Mouse (Mus musculus) mouse embryonic stem cell (cell line): ENCODE data around the gene Tmem42.

Source experiments
- in situ Hi-C, 2 experiments: fragments of 300-500 bp; cut with MboI; formaldehyde crosslinking; loops; 1 replicate in 1 of 2; 3 replicates in 1 of 2; pipeline ENCODE4 v1.14.3; 2019 to 2020; ENCODE audit warnings: low sequenced_read_pairs in 2 of 2, low pct_unique_long_range_greater_than_20kb in 1 of 2, mixed read lengths in 1 of 2; ENCODE audit not compliant: unreplicated experiment in 1 of 2

The Tmem42 gene

GRCm38 (mm10) chr9:123020995-123021631 is at the start of gene Tmem42:
TSS of gene Tmem42 (plus strand) at chr9:123021326.
- in situ Hi-C loops, result no loop called here

GRCm38 (mm10) chr9:122998406-122999192 is 22.5 kb upstream of the Tmem42 start:
- in situ Hi-C loops, result no loop called here

GRCm38 (mm10) chr9:122999193-122999586 is 21.9 kb upstream of the Tmem42 start:
- in situ Hi-C loops, result no loop called here

GRCm38 (mm10) chr9:123004718-123005117 is 16.4 kb upstream of the Tmem42 start:
- in situ Hi-C loops, result loop anchor here in 1 of 2 experiments (5.0 kb wide), 1 partner anchor 32 kb away; no protein-coding TSS in a partner anchor

- in situ Hi-C loops, result loop anchor here in 1 of 2 experiments (5.0 kb wide), 1 partner anchor 34 kb away; no protein-coding TSS in a partner anchor
Observed at GRCm38 (mm10) chr9:123006071-123006470, 15.1 kb upstream of the Tmem42 start.

GRCm38 (mm10) chr9:123021636-123022379 is 682 bp downstream of the Tmem42 start:
- in situ Hi-C loops, result no loop called here

- in situ Hi-C loops, result no loop called here
Observed at GRCm38 (mm10) chr9:123024201-123024600, 3.1 kb downstream of the Tmem42 start.

GRCm38 (mm10) chr9:123031496-123032246 is 10.5 kb downstream of the Tmem42 start:
- in situ Hi-C loops, result no loop called here

GRCm38 (mm10) chr9:123034426-123034825 is 13.3 kb downstream of the Tmem42 start, which contains the start of gene Tgm4:
TSS of gene Tgm4 (plus strand) at chr9:123034726.
- in situ Hi-C loops, result no loop called here

GRCm38 (mm10) chr9:123047665-123048064 is 26.5 kb downstream of the Tmem42 start:
- in situ Hi-C loops, result no loop called here

GRCm38 (mm10) chr9:123058724-123059292 is 37.7 kb downstream of the Tmem42 start:
- in situ Hi-C loops, result no loop called here

GRCm38 (mm10) chr9:123060172-123060571 is 39.0 kb downstream of the Tmem42 start:
- in situ Hi-C loops, result no loop called here
